12 mouse cellular contexts compared by ENCODE assay signal in genomic region chr13:99443484-99444175, GRCm38 (mm10).
DNase-seq lines count a peak whose midpoint lies in the region; ATAC-seq and TF ChIP-seq lines count a peak whose summit lies in the region.
"Had no signal": no experiment of that assay in that cellular context is flagged by ENCODE, and none has a peak within 500 bp of the region (broad histone marks: within the 10 kb centered on the region; RNA-seq: fewer than 3 reads in every experiment).

No protein-coding gene starts in this region.

- peak overlapping the region; percentile 41 for H3K4me2 ChIP-seq in forebrain, embryonic 15.5 days (replicated peaks)
- H3K4me2 ChIP-seq in neural tube, embryonic 13.5 days: peak overlapping the region; percentile 45

- H3K27ac ChIP-seq in left cerebral cortex, adult 2 months: 0 out of 2 replicates have a peak overlapping the region, but pooled peaks have one; percentile 32
- peak overlapping the region; percentile 92 for H3K27ac ChIP-seq in forebrain, embryonic 15.5 days (replicated peaks)
- peak overlapping the region; percentile 92 for H3K27ac ChIP-seq in midbrain, embryonic 10.5 days (replicated peaks)
- H3K27ac ChIP-seq in neural tube, embryonic 13.5 days (replicated peaks): peak overlapping the region; percentile 90

- H3K9me3 ChIP-seq in forebrain, embryonic 15.5 days: no peaks in the 10 kb centered on the region
- H3K9me3 ChIP-seq in midbrain, embryonic 10.5 days (replicated peaks): no peaks in the 10 kb centered on the region
- no peaks in the 10 kb centered on the region for H3K9me3 ChIP-seq in neural tube, embryonic 13.5 days

- no peaks in the 10 kb centered on the region for H3K27me3 ChIP-seq in forebrain, embryonic 15.5 days
- H3K27me3 ChIP-seq in midbrain, embryonic 10.5 days (ENCODE audit: low read depth, poor library complexity, severe bottlenecking): no peaks in the 10 kb centered on the region
- no peaks in the 10 kb centered on the region for H3K27me3 ChIP-seq in neural tube, embryonic 13.5 days

- peaks cover 86% of the 10 kb centered on the region for H3K4me1 ChIP-seq in forebrain, embryonic 15.5 days
- H3K4me1 ChIP-seq in midbrain, embryonic 10.5 days: peaks cover 84% of the 10 kb centered on the region
- H3K4me1 ChIP-seq in neural tube, embryonic 13.5 days (replicated peaks): peaks cover 71% of the 10 kb centered on the region

- no peak overlapping the region for H3K4me3 ChIP-seq in left cerebral cortex, adult 2 months
- H3K4me3 ChIP-seq in forebrain, embryonic 15.5 days: peak overlapping the region; percentile 30
- H3K4me3 ChIP-seq in midbrain, embryonic 10.5 days: peak overlapping the region; percentile 62
- H3K4me3 ChIP-seq in neural tube, embryonic 13.5 days: peak overlapping the region; percentile 13; the same call in 1 of the 2 replicates
- H3K4me3 ChIP-seq: erythroblast, embryonic 14.5 days had no signal

- peak overlapping the region; percentile 46 for H3K9ac ChIP-seq in forebrain, embryonic 15.5 days (replicated peaks)
- H3K9ac ChIP-seq in neural tube, embryonic 13.5 days: peak overlapping the region; percentile 51

- no peak for DNase-seq in left cerebral cortex, adult 2 months (ENCODE audit: extremely low spot score in 1 of 2, low spot score in 2 of 2)
- DNase-seq in left cerebral cortex, postnatal 10 days (ENCODE audit: extremely low spot score in 1 of 2, low spot score in 2 of 2): no peak
- DNase-seq in midbrain, embryonic 10.5 days (ENCODE audit: low spot score): peak; percentile 57
- DNase-seq in kidney, adult 8-10 months: no peak
- no peak for DNase-seq in adrenal gland, postnatal 36 days
- no peak for DNase-seq in left cerebral cortex, adult 11 months (ENCODE audit: low spot score)
- DNase-seq: heart, postnatal 14 days; kidney, adult 2 months; liver had no signal

- TF ChIP-seq CTCF in left cerebral cortex, adult 2 months (IDR thresholded peaks at IDR 0.05): no peak

- WGBS in forebrain, embryonic 15.5 days: 2% methylated on average over 7 of the region's 7 CpGs
- WGBS in midbrain, embryonic 10.5 days: 24% methylated on average over 7 of the region's 7 CpGs
- WGBS in neural tube, embryonic 13.5 days: 28% methylated on average over 7 of the region's 7 CpGs

- peak; percentile 64 for ATAC-seq in forebrain, embryonic 15.5 days (replicated peaks)
- peak; percentile 72 for ATAC-seq in neural tube, embryonic 13.5 days (ENCODE audit: low read depth)

- peaks cover 35% of the 10 kb centered on the region for H3K36me3 ChIP-seq in forebrain, embryonic 15.5 days
- peaks cover 46% of the 10 kb centered on the region for H3K36me3 ChIP-seq in midbrain, embryonic 10.5 days
- peaks cover 41% of the 10 kb centered on the region for H3K36me3 ChIP-seq in neural tube, embryonic 13.5 days

- intact Hi-C loops in left cerebral cortex, adult 2 months (cut with DNase I): loop anchor here (5.0 kb wide), 1 partner anchor 44 kb away; no protein-coding TSS in a partner anchor
- intact Hi-C loops in left cerebral cortex, postnatal 10 days (cut with DNase I): no loop called here

Comparison
In these comparisons a context has a peak if more than half of its experiments do, and no peak if none do; other contexts are left out.
1. H3K27ac ChIP-seq: peak in every context shown above with its lines; median percentile 92 in forebrain, embryonic 15.5 days; 92 in midbrain, embryonic 10.5 days; 90 in neural tube, embryonic 13.5 days; 32 in left cerebral cortex, adult 2 months.